Mouse (Mus musculus) liver, postnatal 0 days (tissue): Measurements from ENCODE around the gene Atp6v1b1. TPM values are rescaled to one million over a fixed set of nuclear protein-coding genes. Genes with fewer than 3 reads are reported as not detected.

Experiments
- ATAC-seq: fragments of 200-750 bp; cut with Nextera tagmentation; 2 replicates; pipeline ENCODE4 v1.8.0; 2017; ENCODE audit warnings: mild to moderate bottlenecking, moderate library complexity
- DNase-seq: peaks from one replicate; pipeline ENCODE4 v3.0.0-alpha.2; 2016
- H3K27ac ChIP-seq: fragments of 300-500 bp; sonication (generic); 2 replicates; pipeline ENCODE4 v1.5.1; 2014; ENCODE audit warnings: antibody characterized with exemption, moderate library complexity, mild to moderate bottlenecking, low read depth
- H3K27me3 ChIP-seq: fragments of 300-500 bp; sonication (generic); 2 replicates; pipeline ENCODE4 v1.6.1; 2014; ENCODE audit warnings: low read length, control low read depth, mixed read lengths; ENCODE audit not compliant: insufficient read depth
- H3K36me3 ChIP-seq: fragments of 300-500 bp; sonication (generic); replicated peaks from 2 replicates; pipeline ENCODE4 v1.6.1; 2014; ENCODE audit warnings: mild to moderate bottlenecking, control low read depth, low read length, moderate library complexity, mixed read lengths; ENCODE audit not compliant: insufficient read depth
- H3K4me1 ChIP-seq: fragments of 300-500 bp; sonication (generic); 2 replicates; pipeline ENCODE4 v1.6.1; 2014; ENCODE audit warnings: antibody characterized with exemption, mild to moderate bottlenecking, control low read depth; ENCODE audit not compliant: insufficient read depth
- H3K4me2 ChIP-seq: fragments of 300-500 bp; sonication (generic); 2 replicates; pipeline ENCODE4 v1.6.1; 2014; ENCODE audit warnings: low read depth, mild to moderate bottlenecking, low read length, moderate library complexity, mixed read lengths
- H3K4me3 ChIP-seq: fragments of 300-500 bp; sonication (generic); 2 replicates; pipeline ENCODE4 v1.5.1; 2014; ENCODE audit warnings: low read depth, low read length
- H3K9ac ChIP-seq: fragments of 300-500 bp; sonication (generic); replicated peaks from 2 replicates; pipeline ENCODE4 v1.6.1; 2014; ENCODE audit warnings: mild to moderate bottlenecking, moderate library complexity
- H3K9me3 ChIP-seq: fragments of 300-500 bp; sonication (generic); 2 replicates; pipeline ENCODE4 v1.6.1; 2016; ENCODE audit warnings: mild to moderate bottlenecking, control low read depth, low read length, mixed read lengths
- CTCF ChIP-seq: sonication (generic); IDR thresholded peaks from 2 replicates; pipeline ENCODE4 v1.5.1; 2016; ENCODE audit warnings: antibody characterized with exemption, low read depth
- EP300 ChIP-seq: IDR thresholded peaks from 2 replicates; pipeline ENCODE4 v1.6.1; 2016; ENCODE audit warnings: antibody characterized with exemption, low read depth, mild to moderate bottlenecking
- WGBS: fragments of 180-500 bp; shearing (Covaris S2); extraction: QIAGEN DNeasy Blood & Tissue Kit; methylation state at CpG from one replicate; pipeline ENCODE4 v1.1.7; 2014; ENCODE audit not compliant: insufficient replicate concordance; 5-methylcytosine and 5-hydroxymethylcytosine counted together
- polyA plus RNA-seq: library from polyadenylated mRNA; unstranded; fragments of >200 nt; fragmentation: Nextera tagmentation; extraction: Ambion mirVana; gene quantifications from 2 replicates; pipeline ENCODE4 v1.2.1, GENCODE M21; 2015

Atp6v1b1 gene
- polyA plus RNA-seq, 1 experiment from 2014 or later, result not detected

GRCm38 (mm10) chr6:83731128-83731527 is 11.7 kb upstream of the Atp6v1b1 start:
- H3K9me3 ChIP-seq, result peaks cover 2% of the 10 kb centered on the region; the same call in 1 of the 2 replicates
- 0 out of 2 replicates have a peak, but pooled peaks cover 2% of the 10 kb centered on the region for H3K27me3 ChIP-seq
- H3K9ac ChIP-seq, result no peak overlapping the region
- DNase-seq (peak; percentile 82), ATAC-seq (no peak)
- TF ChIP-seq CTCF (peak; percentile 84), EP300 (no peak)
- 18% methylated on average over 5 of the region's 5 CpGs for WGBS
- no peak overlapping the region for H3K4me3 ChIP-seq
- no peaks in the 10 kb centered on the region for H3K36me3 ChIP-seq
- no peak overlapping the region for H3K4me2 ChIP-seq
- H3K4me1 ChIP-seq, result no peaks in the 10 kb centered on the region
- no peak overlapping the region for H3K27ac ChIP-seq

GRCm38 (mm10) chr6:83737311-83737710 is 5.5 kb upstream of the Atp6v1b1 start:
- WGBS, result 39% methylated on average over 13 of the region's 13 CpGs
- H3K27me3 ChIP-seq, result 0 out of 2 replicates have a peak, but pooled peaks cover 1% of the 10 kb centered on the region
- no peaks in the 10 kb centered on the region for H3K4me1 ChIP-seq
- H3K27ac ChIP-seq, result no peak overlapping the region
- H3K4me3 ChIP-seq, result no peak overlapping the region
- H3K36me3 ChIP-seq, result no peaks in the 10 kb centered on the region
- H3K9ac ChIP-seq, result no peak overlapping the region
- no peak for DNase-seq
- TF ChIP-seq CTCF (no peak), EP300 (no peak)
- peaks cover 2% of the 10 kb centered on the region; the same call in 1 of the 2 replicates for H3K9me3 ChIP-seq
- no peak overlapping the region for H3K4me2 ChIP-seq
- ATAC-seq, result no peak

GRCm38 (mm10) chr6:83738596-83738995 is 4.2 kb upstream of the Atp6v1b1 start:
- Histone ChIP-seq H3K9me3 (peaks cover 2% of the 10 kb centered on the region; the same call in 1 of the 2 replicates), H3K27me3 (no peaks in the 10 kb centered on the region), H3K27ac (no peak overlapping the region), H3K36me3 (no peaks in the 10 kb centered on the region), H3K4me3 (no peak overlapping the region), H3K9ac (no peak overlapping the region), H3K4me2 (no peak overlapping the region), H3K4me1 (no peaks in the 10 kb centered on the region; the same call in 1 of the 2 replicates)
- DNase-seq (no peak), ATAC-seq (no peak)
- TF ChIP-seq EP300, result no peak
- no peak for TF ChIP-seq CTCF
- WGBS, result 46% methylated on average over 6 of the region's 6 CpGs

- H3K27me3 ChIP-seq, result no peaks in the 10 kb centered on the region
- TF ChIP-seq CTCF, result no peak
- no peak for TF ChIP-seq EP300
- no peak overlapping the region for H3K4me3 ChIP-seq
- no peak overlapping the region for H3K27ac ChIP-seq
- ATAC-seq, result peak; percentile 80
- H3K4me1 ChIP-seq, result peaks cover 11% of the 10 kb centered on the region
- H3K9ac ChIP-seq, result no peak overlapping the region
- H3K9me3 ChIP-seq, result no peaks in the 10 kb centered on the region
- H3K36me3 ChIP-seq, result no peaks in the 10 kb centered on the region
- DNase-seq, result no peak
- no peak overlapping the region for H3K4me2 ChIP-seq
- 47% methylated on average over 5 of the region's 5 CpGs for WGBS
These were observed 422 bp downstream of the Atp6v1b1 start for GRCm38 (mm10) chr6:83743212-83743611.

- Histone ChIP-seq H3K4me1 (peaks cover 11% of the 10 kb centered on the region), H3K36me3 (no peaks in the 10 kb centered on the region), H3K4me3 (no peak overlapping the region), H3K27me3 (no peaks in the 10 kb centered on the region), H3K4me2 (no peak overlapping the region), H3K27ac (no peak overlapping the region), H3K9ac (no peak overlapping the region), H3K9me3 (no peaks in the 10 kb centered on the region)
- 51% methylated on average over 5 of the region's 5 CpGs for WGBS
- DNase-seq, result no peak
- no peak for TF ChIP-seq CTCF
- no peak for TF ChIP-seq EP300
- no peak for ATAC-seq
These were observed 1.3 kb downstream of the Atp6v1b1 start for GRCm38 (mm10) chr6:83744126-83744525.

GRCm38 (mm10) chr6:83744557-83744956 is 1.8 kb downstream of the Atp6v1b1 start:
- peaks cover 11% of the 10 kb centered on the region for H3K4me1 ChIP-seq
- 60% methylated on average over 5 of the region's 5 CpGs for WGBS
- TF ChIP-seq CTCF (no peak), EP300 (no peak)
- no peak overlapping the region for H3K4me3 ChIP-seq
- H3K27me3 ChIP-seq, result no peaks in the 10 kb centered on the region
- ATAC-seq (no peak), DNase-seq (no peak)
- no peaks in the 10 kb centered on the region for H3K36me3 ChIP-seq
- no peaks in the 10 kb centered on the region for H3K9me3 ChIP-seq
- no peak overlapping the region for H3K9ac ChIP-seq
- no peak overlapping the region for H3K27ac ChIP-seq
- no peak overlapping the region for H3K4me2 ChIP-seq

GRCm38 (mm10) chr6:83745466-83745865 is 2.7 kb downstream of the Atp6v1b1 start:
- no peak overlapping the region for H3K27ac ChIP-seq
- DNase-seq (peak; percentile 53), ATAC-seq (peak; percentile 66)
- TF ChIP-seq CTCF (no peak), EP300 (no peak)
- H3K27me3 ChIP-seq, result no peaks in the 10 kb centered on the region
- peaks cover 11% of the 10 kb centered on the region for H3K4me1 ChIP-seq
- H3K9ac ChIP-seq, result no peak overlapping the region
- no peak overlapping the region for H3K4me2 ChIP-seq
- H3K4me3 ChIP-seq, result no peak overlapping the region
- WGBS, result 39% methylated on average over 2 of the region's 2 CpGs
- H3K36me3 ChIP-seq, result no peaks in the 10 kb centered on the region
- H3K9me3 ChIP-seq, result no peaks in the 10 kb centered on the region
